Mouse (Mus musculus) hindbrain, embryonic 10.5 days (tissue): ENCODE measurements at regions not wholly inside any gene's neighbourhood (a gene's known extent, or its start where the extent isn't known, plus 50 kb on each side); places are given as distances from the start of the nearest gene placed in this dataset.
A peak's percentile ranks its signal among the peaks of the same experiment; 100 is the strongest.

Experiments used
- DNase-seq: peaks from one replicate; pipeline ENCODE4 v3.0.0-alpha.2; 2017; ENCODE audit warnings: low spot score
- H3K27ac ChIP-seq: fragments of 300-500 bp; sonication (generic); 2 replicates; pipeline ENCODE4 v1.5.1; 2016; ENCODE audit warnings: mild to moderate bottlenecking, moderate library complexity
- H3K27me3 ChIP-seq: fragments of 300-500 bp; sonication (generic); 2 replicates; pipeline ENCODE4 v1.6.1; 2016; ENCODE audit warnings: mild to moderate bottlenecking; ENCODE audit not compliant: poor library complexity, insufficient read depth, severe bottlenecking
- H3K36me3 ChIP-seq: fragments of 300-500 bp; sonication (generic); 2 replicates; pipeline ENCODE4 v1.6.1; 2016; ENCODE audit warnings: mild to moderate bottlenecking, moderate library complexity
- H3K4me1 ChIP-seq: fragments of 300-500 bp; sonication (generic); replicated peaks from 2 replicates; pipeline ENCODE4 v1.6.1; 2016; ENCODE audit warnings: mild to moderate bottlenecking
- H3K4me3 ChIP-seq: fragments of 300-500 bp; sonication (generic); 2 replicates; pipeline ENCODE4 v1.5.1; 2016; ENCODE audit warnings: mild to moderate bottlenecking, moderate library complexity
- H3K9me3 ChIP-seq: fragments of 300-500 bp; sonication (generic); 2 replicates; pipeline ENCODE4 v1.6.1; 2016; ENCODE audit warnings: mild to moderate bottlenecking, moderate library complexity
- WGBS: fragments of 180-500 bp; shearing (Covaris S2); methylation state at CpG from one replicate; pipeline ENCODE4 v1.1.7; 2016; 5-methylcytosine and 5-hydroxymethylcytosine counted together

DNA sequence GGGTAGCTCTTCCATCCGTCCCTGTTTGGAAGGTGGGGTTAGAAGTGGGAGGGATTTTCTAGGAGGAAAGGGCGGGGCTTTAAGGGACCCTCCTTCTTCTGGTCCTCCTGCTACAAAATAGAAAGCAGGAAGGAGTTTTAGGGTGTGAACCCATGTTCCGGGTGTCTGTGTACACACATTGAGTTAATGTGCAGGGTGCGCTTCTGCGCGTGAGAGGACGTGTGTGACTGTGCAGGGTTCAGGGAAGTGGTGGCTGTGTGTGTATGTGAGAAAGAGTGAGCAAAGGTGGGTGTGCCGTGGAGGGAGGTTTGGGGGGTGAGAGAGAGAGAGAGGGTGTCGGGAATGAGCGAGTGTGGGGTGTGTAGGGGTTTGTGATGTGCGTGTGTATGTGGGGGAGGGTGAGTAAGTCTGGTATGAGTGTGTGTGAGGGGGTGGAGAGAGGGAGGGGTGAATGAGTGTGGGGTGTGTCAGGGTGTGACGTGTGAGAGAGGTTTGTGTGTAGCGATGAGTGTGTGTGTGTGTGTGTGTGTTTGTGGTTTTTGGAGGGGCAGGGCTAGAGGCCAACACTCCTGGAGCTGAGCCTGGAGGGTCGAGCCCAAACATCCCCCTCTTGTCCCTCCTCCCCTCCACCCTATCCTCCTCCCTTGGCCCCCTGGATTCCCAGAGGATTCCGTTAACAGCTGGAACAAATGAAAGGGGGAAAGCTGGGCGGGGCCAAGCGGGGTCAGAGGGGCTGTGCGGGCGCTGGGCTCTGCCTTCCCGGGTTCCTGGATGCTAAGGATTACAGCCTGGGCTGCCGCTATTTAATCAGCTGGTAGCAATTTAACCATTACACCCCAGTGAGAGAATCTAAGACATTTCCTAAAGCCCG lies 95.3 kb upstream of the Med13l start:
- peak; percentile 85 for DNase-seq
- H3K27me3 ChIP-seq: peaks cover 35% of the 10 kb centered on the region
- no peaks in the 10 kb centered on the region for H3K36me3 ChIP-seq
- peak overlapping the region; percentile 83 for H3K27ac ChIP-seq
- H3K4me3 ChIP-seq: peak overlapping the region; percentile 46
- 4% methylated on average over 22 of the region's 22 CpGs for WGBS
- H3K9me3 ChIP-seq: no peaks in the 10 kb centered on the region
- H3K4me1 ChIP-seq: peaks cover 52% of the 10 kb centered on the region

- H3K4me1 ChIP-seq: peaks cover 48% of the 10 kb centered on the region
Measured at GRCm38 (mm10) chr5:118465991-118466750, 94.3 kb upstream of the Med13l start.

GRCm38 (mm10) chr5:118468739-118469138 lies 91.7 kb upstream of the Med13l start:
- Histone ChIP-seq H3K27me3 (peaks cover 15% of the 10 kb centered on the region), H3K27ac (no peak overlapping the region), H3K9me3 (no peaks in the 10 kb centered on the region), H3K4me3 (no peak overlapping the region), H3K4me1 (peaks cover 50% of the 10 kb centered on the region), H3K36me3 (no peaks in the 10 kb centered on the region)
- WGBS: 57% methylated on average over 4 of the region's 4 CpGs
- no peak for DNase-seq

More at GRCm38 (mm10) chr5:118465991-118466750, 94.3 kb upstream of the Med13l start:
- Histone ChIP-seq H3K27me3 (peaks cover 30% of the 10 kb centered on the region), H3K9me3 (no peaks in the 10 kb centered on the region), H3K36me3 (no peaks in the 10 kb centered on the region), H3K4me3 (peak overlapping the region; percentile 46), H3K27ac (peak overlapping the region; percentile 83)
- 15% methylated on average over 10 of the region's 10 CpGs for WGBS
- DNase-seq: peak; percentile 48

- H3K4me3 ChIP-seq: no peak overlapping the region
- H3K27ac ChIP-seq: no peak overlapping the region
- no peaks in the 10 kb centered on the region for H3K9me3 ChIP-seq
- peaks cover 12% of the 10 kb centered on the region; the same call in 1 of the 2 replicates for H3K27me3 ChIP-seq
- no peaks in the 10 kb centered on the region for H3K36me3 ChIP-seq
- H3K4me1 ChIP-seq: peaks cover 33% of the 10 kb centered on the region
- DNase-seq: no peak
- 60% methylated on average over 5 of the region's 5 CpGs for WGBS
Measured at GRCm38 (mm10) chr5:118471569-118471968, 88.9 kb upstream of the Med13l start.

GRCm38 (mm10) chr5:118472291-118472690 lies 88.2 kb upstream of the Med13l start:
- Histone ChIP-seq H3K9me3 (no peaks in the 10 kb centered on the region), H3K27ac (0 out of 2 replicates have a peak overlapping the region, but pooled peaks have one; percentile 29), H3K4me1 (peaks cover 39% of the 10 kb centered on the region), H3K36me3 (no peaks in the 10 kb centered on the region), H3K27me3 (peaks cover 12% of the 10 kb centered on the region; the same call in 1 of the 2 replicates), H3K4me3 (no peak overlapping the region)
- DNase-seq: no peak
- WGBS: 89% methylated on average over 10 of the region's 10 CpGs

DNA sequence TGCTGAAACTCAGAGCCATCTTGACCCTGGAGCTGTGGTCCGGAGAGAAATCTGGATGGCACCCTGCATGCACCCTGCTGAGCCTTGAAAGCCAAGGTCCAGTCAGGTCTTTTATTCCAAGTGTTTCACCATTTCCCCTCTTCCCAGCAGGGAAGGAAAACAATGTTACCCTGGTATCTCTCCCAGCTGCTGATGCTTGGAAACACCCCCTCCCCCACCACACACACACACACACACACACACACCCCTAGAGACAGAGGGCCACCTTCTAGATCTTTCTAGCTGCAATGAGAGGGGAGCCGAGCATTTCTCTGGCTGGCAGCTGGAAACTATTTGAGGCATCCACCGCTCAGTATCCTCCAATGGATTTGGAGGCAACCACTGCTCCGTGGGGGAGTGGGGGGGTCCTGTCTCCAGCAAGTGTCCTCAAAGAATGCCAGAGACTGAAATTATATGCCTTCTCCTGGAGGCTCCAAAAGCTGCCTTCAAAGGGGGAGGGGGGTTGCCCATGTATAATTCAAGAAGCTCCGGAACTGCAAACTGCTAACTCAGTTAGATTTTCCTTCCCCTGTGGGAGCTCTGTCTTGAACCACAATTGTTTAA lies 87.2 kb upstream of the Med13l start:
- H3K4me1 ChIP-seq: peaks cover 47% of the 10 kb centered on the region
- no peaks in the 10 kb centered on the region for H3K36me3 ChIP-seq
- DNase-seq: no peak
- H3K9me3 ChIP-seq: no peaks in the 10 kb centered on the region
- peak overlapping the region; percentile 41 for H3K27ac ChIP-seq
- H3K27me3 ChIP-seq: peaks cover 10% of the 10 kb centered on the region; the same call in 1 of the 2 replicates
- H3K4me3 ChIP-seq: no peak overlapping the region
- 43% methylated on average over 5 of the region's 5 CpGs for WGBS

DNA sequence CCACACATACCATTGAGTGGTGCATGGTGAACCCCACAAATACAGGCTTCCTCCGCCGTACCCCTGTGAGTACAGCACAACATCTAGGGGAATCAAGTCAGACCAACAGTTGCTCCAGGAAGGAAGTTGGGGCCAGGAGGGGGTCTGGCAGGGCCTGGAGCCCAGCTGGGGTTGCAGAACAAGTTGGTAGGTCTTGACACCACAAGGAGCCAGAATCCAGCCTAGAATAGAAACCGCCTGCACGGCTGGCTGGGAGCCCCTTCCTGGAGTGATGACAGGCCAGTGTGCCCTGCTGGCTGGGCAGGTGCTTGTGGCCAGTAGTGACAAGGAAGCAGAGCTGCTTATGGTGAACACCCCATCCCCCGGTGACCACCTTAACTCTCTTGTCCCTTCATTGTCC lies 83.9 kb upstream of the Med13l start:
- Histone ChIP-seq H3K27ac (no peak overlapping the region), H3K4me3 (no peak overlapping the region), H3K4me1 (peaks cover 39% of the 10 kb centered on the region), H3K27me3 (peaks cover 8% of the 10 kb centered on the region; the same call in 1 of the 2 replicates), H3K9me3 (no peaks in the 10 kb centered on the region), H3K36me3 (no peaks in the 10 kb centered on the region)
- DNase-seq: no peak
- WGBS: 82% methylated on average over 5 of the region's 5 CpGs

GRCm38 (mm10) chr5:118477131-118478119 lies 83.1 kb upstream of the Med13l start:
- Histone ChIP-seq H3K27me3 (peaks cover 8% of the 10 kb centered on the region; the same call in 1 of the 2 replicates), H3K27ac (peak overlapping the region; percentile 87), H3K36me3 (no peaks in the 10 kb centered on the region), H3K4me1 (peaks cover 37% of the 10 kb centered on the region), H3K4me3 (peak overlapping the region; percentile 55), H3K9me3 (no peaks in the 10 kb centered on the region)
- WGBS: 57% methylated on average over 19 of the region's 19 CpGs
- DNase-seq: no peak

GRCm38 (mm10) chr5:118478120-118478768 lies 82.2 kb upstream of the Med13l start:
- DNase-seq: peak; percentile 85
- peak overlapping the region; percentile 55 for H3K4me3 ChIP-seq
- peaks cover 39% of the 10 kb centered on the region for H3K4me1 ChIP-seq
- H3K27me3 ChIP-seq: peaks cover 8% of the 10 kb centered on the region; the same call in 1 of the 2 replicates
- no peaks in the 10 kb centered on the region for H3K36me3 ChIP-seq
- WGBS: 5% methylated on average over 15 of the region's 15 CpGs
- no peaks in the 10 kb centered on the region for H3K9me3 ChIP-seq
- H3K27ac ChIP-seq: peak overlapping the region; percentile 87

GRCm38 (mm10) chr5:118480000-118480399 lies 80.5 kb upstream of the Med13l start:
- no peak overlapping the region for H3K27ac ChIP-seq
- no peak overlapping the region for H3K4me3 ChIP-seq
- WGBS: 86% methylated on average over 5 of the region's 5 CpGs
- peaks cover 4% of the 10 kb centered on the region; the same call in 1 of the 2 replicates for H3K27me3 ChIP-seq
- peaks cover 43% of the 10 kb centered on the region for H3K4me1 ChIP-seq
- H3K9me3 ChIP-seq: no peaks in the 10 kb centered on the region
- no peaks in the 10 kb centered on the region for H3K36me3 ChIP-seq
- no peak for DNase-seq

DNA sequence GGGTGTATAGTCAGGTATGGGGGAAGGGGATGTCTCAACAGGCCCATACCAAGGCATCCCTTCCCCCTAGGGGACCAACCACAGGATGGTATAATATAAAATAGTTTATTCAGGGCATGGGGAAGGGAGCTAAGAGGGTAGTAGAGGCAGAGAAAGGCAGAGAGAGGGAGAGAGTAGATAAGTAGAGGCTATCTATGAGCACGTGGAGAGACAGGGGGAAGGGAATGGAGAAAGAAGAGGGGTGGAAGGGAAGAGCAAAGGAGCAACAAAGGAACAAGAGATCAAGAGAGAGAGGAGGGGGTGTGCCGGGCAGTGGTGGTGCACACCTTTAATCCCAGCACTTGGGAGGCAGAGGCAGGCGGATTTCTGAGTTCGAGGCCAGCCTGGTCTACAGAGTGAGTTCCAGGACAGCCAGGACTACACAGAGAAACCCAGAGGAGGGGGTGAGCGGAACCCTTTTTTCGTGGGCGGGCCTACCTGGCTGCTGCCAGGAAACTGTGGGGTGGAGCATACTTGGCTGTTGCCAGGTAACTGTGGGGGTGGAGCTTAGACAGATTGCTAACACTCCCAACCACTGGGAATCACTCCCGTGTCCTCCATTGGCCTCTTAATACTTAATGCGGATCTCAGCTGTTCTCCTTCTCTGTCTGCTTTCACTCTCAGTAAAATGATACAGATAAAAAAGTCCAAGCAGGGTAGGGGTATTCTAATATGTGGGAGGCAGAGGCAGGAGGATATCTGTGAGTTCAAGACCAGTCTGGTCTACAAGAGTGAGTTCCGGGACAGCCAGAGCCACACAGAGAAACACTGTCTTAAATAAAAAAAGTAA lies 79.3 kb upstream of the Med13l start:
- 68% methylated on average over 10 of the region's 10 CpGs for WGBS
- H3K27me3 ChIP-seq: no peaks in the 10 kb centered on the region
- no peak overlapping the region for H3K27ac ChIP-seq
- H3K36me3 ChIP-seq: no peaks in the 10 kb centered on the region
- no peak for DNase-seq
- H3K4me1 ChIP-seq: peaks cover 40% of the 10 kb centered on the region
- no peak overlapping the region for H3K4me3 ChIP-seq
- H3K9me3 ChIP-seq: no peaks in the 10 kb centered on the region
